Mouse (Mus musculus) olfactory bulb, adult 2 months (tissue): ENCODE results near the gene Tmem108.

ENCODE experiments used
- CTCF ChIP-seq: fragments of 200-500 bp; IDR thresholded peaks from 2 replicates; pipeline ENCODE4 v1.5.1; 2012; ENCODE audit warnings: low read depth, mild to moderate bottlenecking, low read length, moderate library complexity; ENCODE audit not compliant: insufficient read depth
- POLR2A ChIP-seq: fragments of 200-500 bp; IDR thresholded peaks from 2 replicates; pipeline ENCODE4 v1.6.1; 2012; ENCODE audit warnings: mild to moderate bottlenecking, low read depth, low read length, moderate library complexity; ENCODE audit not compliant: insufficient read depth

DNA sequence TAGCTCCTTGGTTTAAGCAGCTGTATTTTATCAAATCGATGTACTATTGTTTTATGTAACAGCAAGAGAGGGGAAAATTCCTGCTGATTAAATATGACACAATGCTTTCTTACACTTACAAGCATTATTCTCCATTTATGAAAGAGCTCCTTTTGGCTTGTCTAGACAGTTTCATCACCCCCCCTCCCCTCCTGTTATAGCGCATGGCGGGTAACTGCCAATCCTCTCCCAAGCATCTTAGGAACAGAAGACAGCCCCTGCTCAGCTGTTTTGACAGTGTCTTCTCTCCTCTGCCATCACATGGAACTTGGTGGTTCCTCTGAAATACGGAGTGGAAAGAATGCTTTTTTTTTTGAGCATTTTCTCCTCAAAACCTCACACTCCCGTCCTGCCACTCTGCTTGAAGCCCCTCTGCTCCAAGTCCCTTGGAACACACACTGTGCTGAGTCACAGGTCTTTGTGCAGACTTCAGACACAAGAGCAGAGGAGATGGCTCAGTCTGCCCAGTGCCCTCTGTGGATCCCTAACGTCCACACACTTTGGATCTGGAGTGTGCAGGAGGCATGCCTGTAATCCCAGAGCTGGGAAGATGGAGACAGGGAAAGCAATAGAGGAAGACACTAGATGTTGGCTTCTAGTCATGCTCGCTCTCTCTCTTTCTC, 237.8 kb downstream of the Tmem108 start:
- no peak for TF ChIP-seq CTCF
- TF ChIP-seq POLR2A: no peak
